Mouse (Mus musculus): Measurements from ENCODE around the gene 5530400C23Rik. TPM values are rescaled to one million over a fixed set of nuclear protein-coding genes. Genes with fewer than 3 reads are reported as not detected.

5530400C23Rik gene
- not detected for polyA plus RNA-seq (2017; shearing (Covaris generic))

GRCm38 (mm10) chr6:133291916-133292315 lies at the start of gene 5530400C23Rik:
Gene 5530400C23Rik (plus strand): TSS chr6:133292216.

Other genes starting within 250 kb of the 5530400C23Rik start
- gene Tas2r140, start 236.4 kb upstream of the 5530400C23Rik start, polyA plus RNA-seq (2017; shearing (Covaris generic)), result not detected
- 25.1 TPM for gene Smim10l1, start 187.3 kb upstream of the 5530400C23Rik start, polyA plus RNA-seq (2017; shearing (Covaris generic))